Mouse (Mus musculus): ENCODE data around the gene Hspb6. TPM values are rescaled to one million over a fixed set of nuclear protein-coding genes. Genes with fewer than 3 reads are reported as not detected.
A peak's percentile ranks its signal among the peaks of the same experiment; 100 is the strongest.

The Hspb6 gene
- 13.1 and 19.0 TPM in 2 replicates for polyA plus RNA-seq (2011; ENCODE audit: insufficient read depth, insufficient read length, low replicate concordance, missing spikeins)

DNA sequence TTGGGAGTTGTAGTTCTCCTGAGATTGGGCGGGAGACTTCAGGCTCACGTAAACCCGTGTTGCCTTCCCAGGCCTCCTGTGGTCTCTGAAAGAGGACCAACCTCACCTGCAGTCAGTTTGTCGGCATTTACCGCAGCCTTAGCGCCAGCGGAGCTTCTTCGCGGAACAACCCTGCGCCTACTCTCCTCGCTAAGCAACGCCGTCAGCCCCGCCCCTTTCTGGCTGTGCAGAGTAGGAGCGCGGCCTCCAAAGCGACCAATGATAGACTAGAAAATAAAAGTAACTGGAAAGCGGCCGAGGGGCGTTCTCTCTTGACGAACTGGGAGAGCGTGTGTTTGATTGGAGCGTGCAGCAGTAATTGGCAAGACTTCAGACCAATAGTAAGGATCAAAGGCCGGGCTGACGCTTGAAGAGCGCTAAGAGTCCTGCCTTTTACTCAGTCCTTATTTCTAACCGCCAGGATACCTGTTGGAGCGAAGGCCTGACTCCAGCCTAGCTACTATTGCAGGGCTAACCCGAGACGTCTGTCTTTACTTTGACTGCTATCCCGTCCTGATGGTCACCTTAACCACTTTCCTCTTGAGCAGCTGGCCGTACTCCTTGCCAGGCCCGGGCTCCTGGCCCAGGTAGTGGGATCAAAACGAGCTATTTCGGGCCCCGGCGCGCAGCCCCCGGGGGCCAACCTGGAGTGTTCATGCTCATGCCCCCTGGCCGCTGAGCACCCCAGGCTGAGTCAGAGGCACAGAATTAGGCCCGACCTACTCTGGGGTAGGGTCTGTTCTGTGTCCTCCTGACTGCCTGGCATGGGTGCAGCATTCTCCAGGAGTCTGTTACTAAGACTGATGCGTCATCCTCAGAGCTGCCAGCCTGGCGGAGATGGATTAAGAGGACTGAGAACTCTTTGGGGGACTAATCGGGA, at the start of gene Hspb6, which contains the start of gene Proser3:
Hspb6 (plus strand) TSS at position 77 of the 919 bp plus-strand sequence.
Proser3 (minus strand) TSS at position 198 of the 919 bp plus-strand sequence.
- under 1% methylated on average over 44 of the region's 44 CpGs for whole genome bisulfite sequencing
- H3K4me1 ChIP-seq (ENCODE audit: control insufficient read depth, insufficient read depth, low read length) = no peaks in the 10 kb centered on the region; the same call in 1 of the 2 replicates
- H3K27ac ChIP-seq (ENCODE audit: control insufficient read depth, insufficient read depth, low read depth, low read length, poor library complexity) = peak within 1 kb of the TSS; percentile 88
- TF ChIP-seq CTCF (IDR thresholded peaks at IDR 0.05; ENCODE audit: control insufficient read depth, insufficient read depth, low read length) (no peak), POLR2A (IDR thresholded peaks at IDR 0.05; ENCODE audit: borderline replicate concordance, control insufficient read depth, low read depth, low read length) (peak; percentile 60)
- H3K4me3 ChIP-seq (replicated peaks; ENCODE audit: control insufficient read depth, low read depth, low read length) = peak within 1 kb of the TSS; percentile 90

DNA sequence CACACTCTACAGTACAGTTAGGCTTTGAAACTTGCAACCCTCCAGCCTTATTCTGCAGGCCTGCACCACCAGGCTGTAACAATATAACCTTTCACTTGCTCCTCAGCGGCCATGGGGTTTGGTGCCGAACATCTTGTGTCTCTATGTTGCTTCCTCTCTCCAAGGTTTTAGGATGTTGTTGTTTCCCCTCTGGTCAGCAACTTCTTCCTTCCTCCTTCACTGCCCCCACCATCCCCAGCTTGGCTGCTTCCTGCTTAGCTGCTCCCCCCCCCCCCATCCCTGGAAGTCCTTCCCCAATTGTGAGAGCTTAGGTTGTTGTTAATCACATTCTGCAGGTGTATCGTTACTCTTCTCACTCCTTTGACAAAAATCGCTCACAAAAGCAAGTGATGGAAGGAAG, 43.9 kb upstream of the Hspb6 start:
- no peak for TF ChIP-seq POLR2A (IDR thresholded peaks at IDR 0.05; ENCODE audit: borderline replicate concordance, control insufficient read depth, low read depth, low read length)
- no peak for TF ChIP-seq CTCF (IDR thresholded peaks at IDR 0.05; ENCODE audit: control insufficient read depth, insufficient read depth, low read length)
- WGBS = 19% methylated on average over 4 of the region's 4 CpGs
- Histone ChIP-seq H3K4me3 (replicated peaks; ENCODE audit: control insufficient read depth, low read depth, low read length) (no peak overlapping the region), H3K4me1 (ENCODE audit: control insufficient read depth, insufficient read depth, low read length) (no peaks in the 10 kb centered on the region; the same call in 1 of the 2 replicates), H3K27ac (ENCODE audit: control insufficient read depth, insufficient read depth, low read depth, low read length, poor library complexity) (no peak overlapping the region)

DNA sequence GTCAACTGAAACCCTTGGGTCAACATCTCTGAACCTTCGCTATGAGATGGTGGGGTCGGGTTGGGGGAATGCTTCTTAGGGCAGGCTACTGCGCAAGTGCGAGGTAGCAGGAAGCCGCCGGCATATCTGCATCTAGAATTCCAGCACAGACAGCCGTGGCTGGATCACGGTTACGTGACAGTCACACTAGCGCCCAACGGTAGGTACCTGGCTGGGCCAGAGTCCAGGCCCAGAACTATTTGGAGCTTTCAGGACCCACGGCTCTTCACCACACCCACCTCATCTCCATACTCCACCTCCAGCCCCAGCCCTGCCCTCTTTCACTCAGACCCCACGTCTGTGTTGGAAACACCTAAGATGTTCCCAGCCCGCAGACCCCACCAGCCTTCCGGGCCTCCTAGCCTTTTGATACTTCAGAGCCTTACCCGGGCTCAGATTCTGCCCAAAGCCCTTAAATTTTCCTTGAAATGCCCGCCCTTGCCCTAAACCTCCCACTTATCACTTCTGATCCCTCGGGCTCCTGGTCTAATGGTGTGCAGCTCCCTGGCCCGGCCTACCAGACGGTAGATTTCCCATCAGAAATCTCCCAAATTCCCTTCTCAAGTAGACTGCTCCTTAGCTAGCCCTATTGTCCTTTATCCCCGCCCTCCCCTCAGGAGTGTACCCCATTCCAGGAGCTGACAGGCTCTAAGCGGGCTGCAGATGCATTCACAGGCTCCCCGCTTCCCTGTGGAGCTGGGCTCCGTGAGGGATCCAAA, 36.8 kb upstream of the Hspb6 start:
- H3K4me3 ChIP-seq (replicated peaks; ENCODE audit: control insufficient read depth, low read depth, low read length) = no peak overlapping the region
- no peak for TF ChIP-seq CTCF (IDR thresholded peaks at IDR 0.05; ENCODE audit: control insufficient read depth, insufficient read depth, low read length)
- TF ChIP-seq POLR2A (IDR thresholded peaks at IDR 0.05; ENCODE audit: borderline replicate concordance, control insufficient read depth, low read depth, low read length) = no peak
- no peak overlapping the region for H3K27ac ChIP-seq (ENCODE audit: control insufficient read depth, insufficient read depth, low read depth, low read length, poor library complexity)
- H3K4me1 ChIP-seq (ENCODE audit: control insufficient read depth, insufficient read depth, low read length) = no peaks in the 10 kb centered on the region
- 64% methylated on average over 24 of the region's 24 CpGs for WGBS

DNA sequence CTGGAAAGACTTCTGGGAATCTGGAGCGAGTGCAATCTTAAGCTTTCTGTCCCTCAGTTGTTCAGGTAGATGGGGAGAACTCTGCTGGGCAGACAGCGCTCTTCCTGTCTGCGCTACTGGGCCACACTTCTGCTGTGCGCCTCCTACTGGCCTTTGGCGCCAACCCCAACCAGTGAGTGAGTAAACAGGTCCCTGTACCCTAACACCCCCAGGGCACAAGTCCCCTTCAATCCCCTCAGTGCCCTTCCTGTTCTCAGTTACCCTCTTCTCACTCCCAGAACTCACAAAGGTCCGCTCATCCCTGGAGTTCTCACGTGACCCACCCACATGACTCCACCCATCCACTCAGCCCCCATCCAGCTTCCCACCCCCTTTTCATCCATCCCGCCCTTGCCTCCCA, 33.7 kb upstream of the Hspb6 start:
- H3K27ac ChIP-seq (ENCODE audit: control insufficient read depth, insufficient read depth, low read depth, low read length, poor library complexity) = no peak overlapping the region
- 45% methylated on average over 8 of the region's 8 CpGs for WGBS
- H3K4me1 ChIP-seq (ENCODE audit: control insufficient read depth, insufficient read depth, low read length) = no peaks in the 10 kb centered on the region
- no peak overlapping the region for H3K4me3 ChIP-seq (replicated peaks; ENCODE audit: control insufficient read depth, low read depth, low read length)
- TF ChIP-seq CTCF (IDR thresholded peaks at IDR 0.05; ENCODE audit: control insufficient read depth, insufficient read depth, low read length) = no peak
- TF ChIP-seq POLR2A (IDR thresholded peaks at IDR 0.05; ENCODE audit: borderline replicate concordance, control insufficient read depth, low read depth, low read length) = no peak

DNA sequence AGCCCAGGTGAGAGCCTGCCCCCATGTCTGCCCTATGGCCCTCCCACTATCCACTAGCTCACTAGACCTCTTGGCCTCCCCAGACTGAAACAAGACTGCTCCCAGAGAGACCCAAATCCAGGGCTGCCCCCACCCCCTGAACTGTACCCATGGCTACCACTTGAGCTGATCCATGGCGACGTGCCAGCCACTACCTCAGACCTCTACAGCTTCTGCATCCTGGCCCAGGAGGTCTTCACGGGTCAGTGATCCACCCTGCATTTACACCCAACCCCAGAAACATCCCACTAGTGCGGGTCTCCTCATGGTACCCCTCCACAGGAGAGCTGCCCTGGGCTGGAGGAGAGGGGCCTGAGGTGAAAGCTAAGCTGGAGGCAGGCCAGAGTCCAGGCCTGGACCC, 31.6 kb upstream of the Hspb6 start:
- TF ChIP-seq CTCF (IDR thresholded peaks at IDR 0.05; ENCODE audit: control insufficient read depth, insufficient read depth, low read length) = no peak
- Histone ChIP-seq H3K4me3 (replicated peaks; ENCODE audit: control insufficient read depth, low read depth, low read length) (no peak overlapping the region), H3K4me1 (ENCODE audit: control insufficient read depth, insufficient read depth, low read length) (no peaks in the 10 kb centered on the region), H3K27ac (ENCODE audit: control insufficient read depth, insufficient read depth, low read depth, low read length, poor library complexity) (no peak overlapping the region)
- 80% methylated on average over 4 of the region's 4 CpGs for WGBS

DNA sequence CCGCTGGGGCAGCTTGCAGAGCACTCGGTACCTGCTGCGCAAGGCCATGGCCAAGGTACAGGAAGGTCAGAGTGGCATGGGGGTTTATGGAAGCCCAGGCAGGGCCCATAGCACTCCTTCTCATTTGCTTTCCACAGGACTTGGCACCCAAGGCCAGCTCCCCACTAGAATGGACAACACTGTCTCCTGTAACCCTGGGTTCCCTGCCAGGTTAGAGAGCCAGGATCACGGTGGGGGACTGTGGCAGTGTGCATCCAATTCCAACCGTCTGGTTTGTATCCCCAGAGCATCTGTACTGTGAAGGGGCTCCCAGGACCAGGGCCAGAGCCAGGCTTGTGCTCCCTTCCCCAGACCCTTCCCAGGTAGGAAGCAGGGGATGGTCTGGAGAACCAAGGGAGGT, 31.1 kb upstream of the Hspb6 start:
- WGBS = 84% methylated on average over 5 of the region's 5 CpGs
- no peaks in the 10 kb centered on the region for H3K4me1 ChIP-seq (ENCODE audit: control insufficient read depth, insufficient read depth, low read length)
- no peak overlapping the region for H3K4me3 ChIP-seq (replicated peaks; ENCODE audit: control insufficient read depth, low read depth, low read length)
- no peak for TF ChIP-seq POLR2A (IDR thresholded peaks at IDR 0.05; ENCODE audit: borderline replicate concordance, control insufficient read depth, low read depth, low read length)
- TF ChIP-seq CTCF (IDR thresholded peaks at IDR 0.05; ENCODE audit: control insufficient read depth, insufficient read depth, low read length) = no peak
- H3K27ac ChIP-seq (ENCODE audit: control insufficient read depth, insufficient read depth, low read depth, low read length, poor library complexity) = no peak overlapping the region

DNA sequence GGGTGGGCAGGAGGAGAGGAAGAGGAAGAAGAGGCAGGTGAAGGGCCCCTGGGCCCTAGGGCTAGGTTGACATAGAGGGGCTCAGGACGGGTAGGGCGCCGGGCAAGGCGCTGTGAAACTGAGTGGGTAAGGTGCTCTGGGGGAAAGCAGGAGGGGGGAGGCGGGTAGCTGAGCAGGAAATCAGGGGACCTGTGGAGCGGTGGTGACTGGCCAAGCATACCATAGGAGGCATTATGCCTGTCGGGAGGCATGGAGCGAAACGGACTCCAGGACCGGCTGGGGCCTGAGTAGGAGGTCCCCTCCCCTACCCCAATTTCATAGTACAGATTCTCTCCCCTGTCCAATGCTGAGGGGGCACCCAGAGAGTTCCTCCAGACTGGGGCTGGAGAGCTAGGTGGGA, 29.1 kb upstream of the Hspb6 start:
- H3K4me1 ChIP-seq (ENCODE audit: control insufficient read depth, insufficient read depth, low read length) = no peaks in the 10 kb centered on the region
- no peak overlapping the region for H3K27ac ChIP-seq (ENCODE audit: control insufficient read depth, insufficient read depth, low read depth, low read length, poor library complexity)
- H3K4me3 ChIP-seq (replicated peaks; ENCODE audit: control insufficient read depth, low read depth, low read length) = no peak overlapping the region
- TF ChIP-seq CTCF (IDR thresholded peaks at IDR 0.05; ENCODE audit: control insufficient read depth, insufficient read depth, low read length) = no peak
- TF ChIP-seq POLR2A (IDR thresholded peaks at IDR 0.05; ENCODE audit: borderline replicate concordance, control insufficient read depth, low read depth, low read length) = no peak
- WGBS = 90% methylated on average over 10 of the region's 10 CpGs

DNA sequence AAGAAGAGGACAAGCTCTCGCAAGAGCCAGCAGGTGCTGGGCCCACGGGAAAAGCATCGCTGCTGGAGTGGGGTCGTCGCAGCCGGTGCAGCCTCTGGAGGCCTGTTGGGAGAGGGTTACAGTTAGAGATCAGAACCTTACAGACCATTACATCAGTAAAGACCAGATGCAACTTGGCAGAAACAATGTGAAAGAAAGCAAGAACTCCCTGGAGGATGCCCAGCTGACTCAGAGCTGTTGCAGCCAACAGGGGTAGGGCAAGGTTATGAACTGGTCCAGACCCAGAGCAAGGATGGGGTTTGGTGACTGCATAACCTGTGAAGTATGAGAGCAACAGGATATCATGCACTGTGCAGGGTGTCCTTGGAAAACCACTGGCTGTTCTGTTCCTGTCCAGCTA, 27.5 kb upstream of the Hspb6 start:
- Histone ChIP-seq H3K27ac (ENCODE audit: control insufficient read depth, insufficient read depth, low read depth, low read length, poor library complexity) (no peak overlapping the region), H3K4me1 (ENCODE audit: control insufficient read depth, insufficient read depth, low read length) (no peaks in the 10 kb centered on the region), H3K4me3 (replicated peaks; ENCODE audit: control insufficient read depth, low read depth, low read length) (no peak overlapping the region)
- TF ChIP-seq CTCF (IDR thresholded peaks at IDR 0.05; ENCODE audit: control insufficient read depth, insufficient read depth, low read length) (no peak), POLR2A (IDR thresholded peaks at IDR 0.05; ENCODE audit: borderline replicate concordance, control insufficient read depth, low read depth, low read length) (no peak)
- WGBS = 74% methylated on average over 6 of the region's 6 CpGs
